In genomic region chr4:82702808-82703207, GRCm38 (mm10) we compare ENCODE assay signal across 24 mouse cellular contexts. TPM values are rescaled to one million over a fixed set of nuclear protein-coding genes. Genes with fewer than 3 reads are reported as not detected.
DNase-seq lines count a peak whose midpoint lies in the region; ATAC-seq and TF ChIP-seq lines count a peak whose summit lies in the region.
"Had no signal": no experiment of that assay in that cellular context is flagged by ENCODE, and none has a peak within 500 bp of the region (broad histone marks: within the 10 kb centered on the region; RNA-seq: fewer than 3 reads in every experiment).

No protein-coding gene starts in this region.

- no peak overlapping the region for H3K27ac ChIP-seq in cerebellum, adult 2 months (ENCODE audit: insufficient read depth, low read length)
- H3K27ac ChIP-seq in limb, embryonic 12.5 days: peak overlapping the region; percentile 17; the same call in 1 of the 2 replicates
- no peak overlapping the region for H3K27ac ChIP-seq in limb, embryonic 10.5 days
- H3K27ac ChIP-seq in embryonic facial prominence, embryonic 15.5 days (replicated peaks): peak overlapping the region; percentile 28; the same call in 1 of the 2 replicates
- H3K27ac ChIP-seq in hindbrain, embryonic 11.5 days (ENCODE audit: low read depth, low read length): no peak overlapping the region
- H3K27ac ChIP-seq: forebrain, embryonic 13.5 days; layer of hippocampus, adult 2 months; limb, embryonic 13.5 days; liver, embryonic 12.5 days; midbrain, embryonic 10.5 days had no signal

- no peak for TF ChIP-seq CTCF in cerebellum, adult 2 months (IDR thresholded peaks at IDR 0.05; ENCODE audit: borderline replicate concordance, insufficient read depth, low read depth, low read length)

- H3K4me2 ChIP-seq in limb, embryonic 12.5 days: no peak overlapping the region
- H3K4me2 ChIP-seq in embryonic facial prominence, embryonic 15.5 days (replicated peaks): no peak overlapping the region
- no peak overlapping the region for H3K4me2 ChIP-seq in hindbrain, embryonic 11.5 days (replicated peaks; ENCODE audit: low read depth, low read length)
- H3K4me2 ChIP-seq: hindbrain, embryonic 15.5 days; limb, embryonic 13.5 days; liver, embryonic 12.5 days had no signal

- no peaks in the 10 kb centered on the region for H3K27me3 ChIP-seq in cerebellum, adult 2 months (ENCODE audit: control insufficient read depth, insufficient read depth, low read length)
- H3K27me3 ChIP-seq in limb, embryonic 12.5 days: no peaks in the 10 kb centered on the region
- peaks cover 25% of the 10 kb centered on the region for H3K27me3 ChIP-seq in limb, embryonic 10.5 days (ENCODE audit: low read depth, poor library complexity, severe bottlenecking)
- peaks cover 4% of the 10 kb centered on the region; the same call in 1 of the 2 replicates for H3K27me3 ChIP-seq in embryonic facial prominence, embryonic 15.5 days
- no peaks in the 10 kb centered on the region for H3K27me3 ChIP-seq in hindbrain, embryonic 11.5 days (ENCODE audit: control insufficient read depth, insufficient read depth, low read length)
- H3K27me3 ChIP-seq: forebrain, embryonic 13.5 days; limb, embryonic 13.5 days; liver, embryonic 12.5 days had no signal

- DNase-seq in cerebellum, adult 2 months: no peak
- DNase-seq in cerebellum, postnatal 4 days (ENCODE audit: low spot score in 2 of 2): no peak
- no peak for DNase-seq in limb, embryonic 10.5 days (ENCODE audit: low spot score)
- no peak for DNase-seq in urinary bladder, adult 18-20 months (ENCODE audit: low spot score in 2 of 2)
- no peak for DNase-seq in hindbrain, embryonic 11.5 days (ENCODE audit: low spot score)
- DNase-seq: adrenal gland, adult 2 months; cerebellum, adult 11-12 months; cerebellum, postnatal 25 days; kidney, adult 8-10 months; kidney, postnatal 25 days; lung, adult 2 months; right cerebral cortex, adult 18-20 months; right cerebral cortex, postnatal 4 days; thymus, postnatal 14 days had no signal

- H3K36me3 ChIP-seq in limb, embryonic 12.5 days: no peaks in the 10 kb centered on the region
- no peaks in the 10 kb centered on the region for H3K36me3 ChIP-seq in limb, embryonic 10.5 days
- no peaks in the 10 kb centered on the region for H3K36me3 ChIP-seq in embryonic facial prominence, embryonic 15.5 days
- H3K36me3 ChIP-seq in hindbrain, embryonic 11.5 days (ENCODE audit: control insufficient read depth, insufficient read depth, low read length): no peaks in the 10 kb centered on the region
- H3K36me3 ChIP-seq: hindbrain, embryonic 15.5 days; limb, embryonic 13.5 days; liver, embryonic 12.5 days; midbrain, embryonic 10.5 days had no signal

- no peaks in the 10 kb centered on the region for H3K9me3 ChIP-seq in limb, embryonic 12.5 days
- H3K9me3 ChIP-seq in limb, embryonic 10.5 days (replicated peaks): no peaks in the 10 kb centered on the region
- no peaks in the 10 kb centered on the region for H3K9me3 ChIP-seq in embryonic facial prominence, embryonic 15.5 days (replicated peaks)
- no peaks in the 10 kb centered on the region for H3K9me3 ChIP-seq in hindbrain, embryonic 11.5 days (ENCODE audit: control insufficient read depth, low read length)
- H3K9me3 ChIP-seq: forebrain, embryonic 13.5 days; hindbrain, embryonic 15.5 days; limb, embryonic 13.5 days; liver, embryonic 12.5 days; midbrain, embryonic 10.5 days had no signal

- no peak for ATAC-seq in limb, embryonic 12.5 days (ENCODE audit: insufficient number of reproducible peaks, insufficient read depth, low FRiP score, low TSS enrichment, low read depth)
- ATAC-seq in embryonic facial prominence, embryonic 15.5 days (ENCODE audit: insufficient number of reproducible peaks, low FRiP score, low TSS enrichment, low read depth): no peak
- ATAC-seq in megakaryocyte, adult 5-6 weeks (ENCODE audit: poor library complexity, severe bottlenecking): no peak
- ATAC-seq in hindbrain, embryonic 11.5 days (ENCODE audit: low FRiP score): no peak
- ATAC-seq: forebrain, embryonic 13.5 days; liver, embryonic 12.5 days; midbrain, embryonic 16.5 days had no signal

- H3K4me1 ChIP-seq in cerebellum, adult 2 months (ENCODE audit: control insufficient read depth, insufficient read depth, low read length): peaks cover 6% of the 10 kb centered on the region; the same call in 1 of the 2 replicates
- peaks cover 47% of the 10 kb centered on the region for H3K4me1 ChIP-seq in limb, embryonic 12.5 days (replicated peaks)
- H3K4me1 ChIP-seq in limb, embryonic 10.5 days: peaks cover 51% of the 10 kb centered on the region
- H3K4me1 ChIP-seq in embryonic facial prominence, embryonic 15.5 days: peaks cover 22% of the 10 kb centered on the region; the same call in 1 of the 2 replicates
- H3K4me1 ChIP-seq in hindbrain, embryonic 11.5 days (replicated peaks; ENCODE audit: control insufficient read depth, insufficient read depth, low read length): peaks cover 11% of the 10 kb centered on the region

- peak overlapping the region; percentile 9 for H3K4me3 ChIP-seq in cerebellum, adult 2 months (replicated peaks; ENCODE audit: insufficient read depth, low read depth, low read length)
- no peak overlapping the region for H3K4me3 ChIP-seq in limb, embryonic 12.5 days (replicated peaks)
- no peak overlapping the region for H3K4me3 ChIP-seq in limb, embryonic 10.5 days
- no peak overlapping the region for H3K4me3 ChIP-seq in embryonic facial prominence, embryonic 15.5 days (replicated peaks)
- no peak overlapping the region for H3K4me3 ChIP-seq in hindbrain, embryonic 11.5 days (ENCODE audit: low read depth, low read length)
- H3K4me3 ChIP-seq: forebrain, embryonic 13.5 days; hindbrain, embryonic 15.5 days; layer of hippocampus, adult 2 months; limb, embryonic 13.5 days; liver, embryonic 12.5 days; midbrain, embryonic 10.5 days had no signal

- 42% methylated on average over 6 of the region's 6 CpGs for WGBS in cerebellum, adult 2 months
- 66% methylated on average over 6 of the region's 6 CpGs for WGBS in limb, embryonic 12.5 days
- WGBS in limb, embryonic 10.5 days: 70% methylated on average over 6 of the region's 6 CpGs
- WGBS in embryonic facial prominence, embryonic 15.5 days: 33% methylated on average over 6 of the region's 6 CpGs
- 66% methylated on average over 6 of the region's 6 CpGs for WGBS in hindbrain, embryonic 11.5 days

- no peak for TF ChIP-seq POLR2A in cerebellum, adult 2 months (IDR thresholded peaks at IDR 0.05; ENCODE audit: borderline replicate concordance, insufficient read depth, low read length)

- no peak overlapping the region for H3K9ac ChIP-seq in limb, embryonic 12.5 days (replicated peaks)
- H3K9ac ChIP-seq in embryonic facial prominence, embryonic 15.5 days: no peak overlapping the region
- no peak overlapping the region for H3K9ac ChIP-seq in hindbrain, embryonic 11.5 days (ENCODE audit: low read depth, low read length)
- H3K9ac ChIP-seq: forebrain, embryonic 13.5 days; hindbrain, embryonic 15.5 days; limb, embryonic 13.5 days; liver, embryonic 12.5 days had no signal

RNA-seq across cellular contexts. Expression of gene Nfib, which starts 2.7 kb away (rescaled TPM):
- 44.3 and 45.5 TPM in 2 replicates for polyA plus RNA-seq in cerebellum, adult 2 months (2012; rRNA removed)
- 58.6 and 58.8 TPM in 2 replicates for polyA plus RNA-seq in limb, embryonic 12.5 days (2016; fragmentation: Nextera tagmentation; extraction: Ambion mirVana)
- 13.5 and 23.4 TPM in 2 replicates for polyA plus RNA-seq in limb, embryonic 10.5 days (2016; fragmentation: Nextera tagmentation; extraction: Ambion mirVana)
- polyA plus RNA-seq in embryonic facial prominence, embryonic 15.5 days (2015; fragmentation: Nextera tagmentation; extraction: Ambion mirVana): 85.7 and 89.2 TPM in 2 replicates
- not detected in 2 replicates for total RNA-seq in megakaryocyte, adult 5-6 weeks (2015)
- total RNA-seq in megakaryocyte, adult 5-6 weeks (2017): 0.04 TPM in 1 of 2 replicates, not detected in the other
- 28.6 and 38.6 TPM in 2 replicates for polyA plus RNA-seq in hindbrain, embryonic 11.5 days (2014; fragmentation: Nextera tagmentation; extraction: Ambion mirVana)

Comparison
In these comparisons a context has a peak if more than half of its experiments do, and no peak if none do; other contexts are left out.
1. H3K27ac ChIP-seq: peak in limb, embryonic 12.5 days (single experiment) and embryonic facial prominence, embryonic 15.5 days (single experiment); none in cerebellum, adult 2 months (single experiment), limb, embryonic 10.5 days (single experiment) and hindbrain, embryonic 11.5 days (single experiment).